Mouse (Mus musculus) macrophage (primary cell): ENCODE results near the gene Oxnad1. TPM values are rescaled to one million over a fixed set of nuclear protein-coding genes. Genes with fewer than 3 reads are reported as not detected.

Experiments
- H3K27ac ChIP-seq: fragments of 350-480 bp; formaldehyde crosslinking; 2 replicates; pipeline ENCODE4 v1.9.0; 2021
- H3K36me3 ChIP-seq: fragments of 350-480 bp; formaldehyde crosslinking; 2 replicates; pipeline ENCODE4 v1.9.0; 2021; ENCODE audit errors: inconsistent target
- H3K4me3 ChIP-seq: fragments of 350-480 bp; formaldehyde crosslinking; 2 replicates; pipeline ENCODE4 v1.9.0; 2021; ENCODE audit errors: inconsistent target
- H3K79me2 ChIP-seq: fragments of 350-480 bp; formaldehyde crosslinking; 2 replicates; pipeline ENCODE4 v1.9.0; 2021; ENCODE audit errors: inconsistent target
- WGBS: methylation state at CpG from one replicate; pipeline ENCODE4 v1.1.7; 2026; ENCODE audit warnings: inconsistent platforms; ENCODE audit not compliant: missing documents; 5-methylcytosine and 5-hydroxymethylcytosine counted together
- polyA plus RNA-seq: library from polyadenylated mRNA; stranded (reverse); fragments of 250-400 nt; gene quantifications from 3 replicates; pipeline ENCODE4 v1.2.4, GENCODE M21; 2018; ENCODE audit warnings: inconsistent platforms
- total RNA-seq, 78 experiments: library from RNA; depleted of rRNA; stranded (reverse); fragments of 250-400 nt; gene quantifications; 1 replicate in 9 of 78; 2 replicates in 24 of 78; 3 replicates in 43 of 78; 4 replicates in 2 of 78; pipeline ENCODE4 v1.2.4; 2018; ENCODE audit warnings: inconsistent platforms in 56 of 78

Gene Oxnad1
- total RNA-seq (2018; cell fraction: chromatin; rRNA removed), result 10 to 100 TPM in 11 of 26 experiments, 1 to 10 TPM in 14, under 1 TPM in 1; 0.80 to 27.1 (median 9.4) TPM
- total RNA-seq (2018; cell fraction: cytosol; rRNA removed), result 1 to 10 TPM; 2.0 to 9.3 (median 6.4) TPM
- total RNA-seq (2018; cell fraction: nucleus; rRNA removed), result 10 to 100 TPM in 6 of 26 experiments, 1 to 10 TPM in 20; 1.3 to 17.6 (median 7.0) TPM
- polyA plus RNA-seq, result 7.6 to 12.3 TPM (median 8.1 TPM) in 3 replicates

DNA sequence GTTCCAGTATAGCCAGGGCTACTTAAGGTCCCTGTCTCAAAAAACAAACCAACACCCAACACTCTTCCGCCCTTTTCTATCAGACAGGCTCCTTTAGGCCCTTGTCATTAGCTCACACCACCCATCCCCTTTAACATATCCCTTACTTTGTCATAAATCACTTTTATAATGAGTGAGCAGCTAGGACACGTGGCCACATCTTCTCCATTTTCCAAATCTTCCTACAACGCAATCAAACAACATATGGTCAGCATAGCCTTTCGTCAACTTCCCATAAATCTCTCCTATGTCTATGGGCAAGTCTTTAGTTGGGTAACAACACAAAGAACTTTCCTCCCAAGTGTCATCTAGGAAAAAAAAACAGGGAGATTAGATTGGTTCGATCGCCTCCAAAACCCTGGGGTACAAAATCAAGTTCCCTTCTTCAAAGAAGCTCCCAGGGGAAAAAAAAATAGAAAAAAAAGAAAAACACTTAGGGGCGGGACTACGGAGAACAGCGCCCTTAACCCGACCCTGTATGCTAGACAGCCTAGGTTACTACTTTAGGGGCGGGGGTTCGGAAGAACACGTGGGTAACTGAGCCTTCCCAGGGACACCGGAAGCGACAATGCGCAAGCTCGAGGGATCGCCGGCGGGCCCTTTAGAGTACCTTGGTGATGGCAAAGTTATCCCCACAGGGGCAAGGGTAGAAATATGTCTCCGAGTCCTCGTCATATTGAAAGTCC, at the start of gene Oxnad1:
TSS of gene Oxnad1 (plus strand) at position 614 of the 725 bp plus-strand sequence.
- Histone ChIP-seq H3K27ac (peak within 1 kb of the TSS; percentile 69), H3K4me3 (peak within 1 kb of the TSS; percentile 64), H3K36me3 (peaks cover 19% of the 10 kb centered on the region), H3K79me2 (peaks cover 16% of the 10 kb centered on the region)
- WGBS, result 3% methylated on average over 21 of the region's 22 CpGs

DNA sequence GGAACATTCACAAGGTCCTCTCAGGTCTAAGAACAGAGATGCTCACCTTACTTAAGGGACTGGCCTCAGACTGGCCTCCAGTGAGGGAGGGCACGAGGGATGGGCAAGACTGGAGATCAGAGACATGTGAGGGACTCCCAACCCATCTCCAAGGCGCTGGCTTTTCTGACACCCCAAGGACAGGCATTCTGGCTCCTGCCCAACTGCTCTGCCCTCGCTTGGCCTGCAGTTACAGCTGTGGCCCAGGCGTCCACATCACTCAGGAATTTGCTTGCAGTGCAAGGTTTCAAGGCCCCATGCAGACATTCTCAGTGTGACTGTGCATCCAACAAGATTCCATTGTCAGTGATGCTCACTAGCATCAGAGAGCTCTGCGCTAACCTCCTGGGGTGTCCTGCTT, 48.7 kb upstream of the Oxnad1 start:
- no peak overlapping the region for H3K27ac ChIP-seq
- H3K36me3 ChIP-seq, result no peaks in the 10 kb centered on the region
- H3K4me3 ChIP-seq, result no peak overlapping the region
- H3K79me2 ChIP-seq, result no peaks in the 10 kb centered on the region
- WGBS, result 89% methylated on average over 5 of the region's 5 CpGs

- WGBS, result 88% methylated on average over 8 of the region's 8 CpGs
- H3K36me3 ChIP-seq, result no peaks in the 10 kb centered on the region
- H3K79me2 ChIP-seq, result no peaks in the 10 kb centered on the region
- no peak overlapping the region for H3K27ac ChIP-seq
- no peak overlapping the region for H3K4me3 ChIP-seq
Measured at GRCm38 (mm10) chr14:32037661-32038252, 47.4 kb upstream of the Oxnad1 start.

DNA sequence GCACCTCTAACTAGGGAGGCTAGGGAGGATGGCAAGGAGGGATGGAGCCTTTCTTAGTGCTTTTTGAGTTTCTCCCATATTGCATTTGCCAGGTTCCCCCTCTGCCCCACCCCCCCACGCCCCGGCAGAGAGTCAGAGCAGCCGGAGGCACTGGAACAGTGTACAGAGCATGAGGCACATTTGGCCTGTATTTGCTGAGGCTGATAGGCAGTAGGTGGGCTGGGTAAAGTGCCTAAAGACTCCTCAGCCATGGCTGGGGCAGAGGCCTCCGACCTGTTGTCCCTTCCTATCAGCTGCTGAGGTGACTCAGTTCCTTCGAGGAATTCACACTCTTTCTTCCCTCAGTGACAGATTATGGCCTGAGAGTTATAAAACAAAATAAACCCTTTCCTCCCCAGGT, 43.1 kb upstream of the Oxnad1 start:
- Histone ChIP-seq H3K36me3 (no peaks in the 10 kb centered on the region), H3K27ac (no peak overlapping the region), H3K4me3 (no peak overlapping the region), H3K79me2 (no peaks in the 10 kb centered on the region)
- 80% methylated on average over 5 of the region's 5 CpGs for WGBS

DNA sequence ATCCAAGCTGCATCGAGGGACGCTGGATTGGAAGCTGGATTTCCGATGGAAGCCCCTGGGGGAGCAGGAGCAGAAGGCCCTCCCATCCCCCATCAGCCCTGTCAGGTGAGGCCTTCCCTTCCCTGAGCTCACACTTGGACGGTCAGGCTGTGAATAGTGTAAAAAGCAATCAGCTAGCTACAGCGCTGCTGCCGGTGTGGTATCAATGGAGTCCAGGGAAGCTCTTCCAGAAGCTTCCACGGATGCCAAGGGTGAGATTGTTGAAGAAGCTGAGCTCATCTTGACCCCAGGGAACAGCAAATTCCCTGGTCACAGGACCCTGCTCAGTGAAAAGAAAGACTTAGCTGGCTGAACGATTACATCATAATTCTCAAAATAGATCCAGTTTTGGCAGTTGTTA, 38.8 kb upstream of the Oxnad1 start:
- Histone ChIP-seq H3K36me3 (no peaks in the 10 kb centered on the region), H3K79me2 (no peaks in the 10 kb centered on the region), H3K4me3 (no peak overlapping the region), H3K27ac (no peak overlapping the region)
- WGBS, result 90% methylated on average over 8 of the region's 8 CpGs

- no peak overlapping the region for H3K4me3 ChIP-seq
- H3K79me2 ChIP-seq, result no peaks in the 10 kb centered on the region
- 79% methylated on average over 6 of the region's 6 CpGs for WGBS
- no peak overlapping the region for H3K27ac ChIP-seq
- H3K36me3 ChIP-seq, result no peaks in the 10 kb centered on the region
Measured at GRCm38 (mm10) chr14:32050171-32050570, 35.0 kb upstream of the Oxnad1 start.

- H3K36me3 ChIP-seq, result no peaks in the 10 kb centered on the region
- H3K79me2 ChIP-seq, result no peaks in the 10 kb centered on the region
- no peak overlapping the region for H3K27ac ChIP-seq
- 80% methylated on average over 5 of the region's 5 CpGs for WGBS
- no peak overlapping the region for H3K4me3 ChIP-seq
Measured at GRCm38 (mm10) chr14:32053895-32054294, 31.3 kb upstream of the Oxnad1 start.

DNA sequence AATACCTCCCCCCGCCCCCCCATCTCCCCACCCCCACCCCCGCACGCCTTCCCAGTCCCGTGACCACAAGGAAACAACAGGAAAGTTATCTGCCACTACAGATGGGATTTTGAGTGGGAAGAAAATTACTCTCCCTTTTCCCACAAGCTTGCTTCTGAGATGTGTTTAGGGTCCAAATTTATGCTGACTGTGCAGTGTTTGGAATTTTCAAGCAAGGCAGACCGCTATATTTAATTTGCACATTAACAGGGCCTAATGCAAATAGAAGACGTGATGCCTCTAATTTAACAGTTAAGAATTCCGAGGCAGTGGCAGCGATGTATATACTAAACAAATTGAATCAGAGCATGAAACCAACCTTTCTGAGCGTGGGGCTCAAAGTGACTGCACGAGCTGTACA, 30.4 kb upstream of the Oxnad1 start:
- Histone ChIP-seq H3K79me2 (no peaks in the 10 kb centered on the region), H3K27ac (no peak overlapping the region), H3K36me3 (no peaks in the 10 kb centered on the region), H3K4me3 (no peak overlapping the region)
- 91% methylated on average over 9 of the region's 10 CpGs for WGBS

- Histone ChIP-seq H3K27ac (no peak overlapping the region), H3K4me3 (no peak overlapping the region), H3K79me2 (no peaks in the 10 kb centered on the region), H3K36me3 (no peaks in the 10 kb centered on the region)
- WGBS, result 93% methylated on average over 8 of the region's 8 CpGs
Measured at GRCm38 (mm10) chr14:32055781-32056180, 29.4 kb upstream of the Oxnad1 start.

GRCm38 (mm10) chr14:32056675-32057074, 28.5 kb upstream of the Oxnad1 start:
- H3K79me2 ChIP-seq, result no peaks in the 10 kb centered on the region
- 96% methylated on average over 2 of the region's 2 CpGs for WGBS

GRCm38 (mm10) chr14:32057664-32058063, 27.5 kb upstream of the Oxnad1 start:
- no peaks in the 10 kb centered on the region for H3K36me3 ChIP-seq
- H3K79me2 ChIP-seq, result no peaks in the 10 kb centered on the region
- H3K27ac ChIP-seq, result no peak overlapping the region
- WGBS, result 89% methylated on average over 4 of the region's 4 CpGs
- H3K4me3 ChIP-seq, result no peak overlapping the region

More at GRCm38 (mm10) chr14:32056675-32057074, 28.5 kb upstream of the Oxnad1 start:
- Histone ChIP-seq H3K36me3 (no peaks in the 10 kb centered on the region), H3K27ac (no peak overlapping the region), H3K4me3 (no peak overlapping the region)

GRCm38 (mm10) chr14:32061398-32061797, 23.8 kb upstream of the Oxnad1 start:
- no peaks in the 10 kb centered on the region for H3K36me3 ChIP-seq
- H3K4me3 ChIP-seq, result no peak overlapping the region
- WGBS, result 93% methylated on average over 4 of the region's 4 CpGs
- H3K79me2 ChIP-seq, result no peaks in the 10 kb centered on the region
- H3K27ac ChIP-seq, result no peak overlapping the region

GRCm38 (mm10) chr14:32072807-32073206, 12.4 kb upstream of the Oxnad1 start:
- Histone ChIP-seq H3K36me3 (no peaks in the 10 kb centered on the region), H3K79me2 (no peaks in the 10 kb centered on the region), H3K4me3 (no peak overlapping the region), H3K27ac (no peak overlapping the region)

GRCm38 (mm10) chr14:32073211-32073685, 11.9 kb upstream of the Oxnad1 start:
- H3K36me3 ChIP-seq, result no peaks in the 10 kb centered on the region
- no peaks in the 10 kb centered on the region for H3K79me2 ChIP-seq
- 26% methylated on average over 8 of the region's 8 CpGs for WGBS
- no peak overlapping the region for H3K4me3 ChIP-seq
- no peak overlapping the region for H3K27ac ChIP-seq

GRCm38 (mm10) chr14:32073901-32074300, 11.3 kb upstream of the Oxnad1 start:
- 79% methylated on average over 4 of the region's 7 CpGs for WGBS
- H3K4me3 ChIP-seq, result no peak overlapping the region

More at GRCm38 (mm10) chr14:32073901-32074300, 11.3 kb upstream of the Oxnad1 start:
- H3K79me2 ChIP-seq, result no peaks in the 10 kb centered on the region
- no peak overlapping the region for H3K27ac ChIP-seq
- no peaks in the 10 kb centered on the region for H3K36me3 ChIP-seq
